25 mouse cellular contexts compared by ENCODE assay signal in genomic region chr14:116964837-116965236, GRCm38 (mm10).
"Had no signal": no experiment of that assay in that cellular context is flagged by ENCODE, and none has a peak within 500 bp of the region (broad histone marks: within the 10 kb centered on the region; RNA-seq: fewer than 3 reads in every experiment).

No protein-coding gene starts in this region.

- H3K9me3 ChIP-seq: kidney, embryonic 15.5 days; limb, embryonic 12.5 days; liver, embryonic 12.5 days; liver, embryonic 15.5 days; lung, embryonic 15.5 days; midbrain, embryonic 10.5 days; midbrain, embryonic 15.5 days; neural tube, embryonic 12.5 days; neural tube, embryonic 15.5 days had no signal

- H3K4me2 ChIP-seq: kidney, embryonic 15.5 days; limb, embryonic 12.5 days; liver, embryonic 12.5 days; liver, embryonic 15.5 days; lung, embryonic 15.5 days; midbrain, embryonic 15.5 days; neural tube, embryonic 12.5 days; neural tube, embryonic 15.5 days had no signal

- ATAC-seq: liver, embryonic 12.5 days; midbrain, embryonic 15.5 days had no signal

- H3K4me1 ChIP-seq: kidney, embryonic 15.5 days; liver, embryonic 12.5 days; liver, embryonic 15.5 days; lung, embryonic 15.5 days; megakaryocyte, embryonic 14.5 days; midbrain, embryonic 10.5 days; midbrain, embryonic 15.5 days; neural tube, embryonic 12.5 days; neural tube, embryonic 15.5 days had no signal

- DNase-seq: kidney, adult 8-10 months; kidney, postnatal 14 days; kidney, postnatal 4 days; layer of hippocampus, adult 9-11 months; liver; lung, adult 18-20 months; lung, postnatal 10 days; lung, postnatal 36 days; right cerebral cortex, adult 18-20 months; right cerebral cortex, postnatal 14 days; right cerebral cortex, postnatal 4 days; thymus, adult 2 months; thymus, postnatal 14 days; thymus, postnatal 4 days had no signal

- H3K9ac ChIP-seq: kidney, embryonic 15.5 days; limb, embryonic 12.5 days; liver, embryonic 12.5 days; liver, embryonic 15.5 days; lung, embryonic 15.5 days; midbrain, embryonic 15.5 days; neural tube, embryonic 12.5 days; neural tube, embryonic 15.5 days had no signal

- H3K27me3 ChIP-seq: kidney, embryonic 15.5 days; limb, embryonic 12.5 days; liver, embryonic 12.5 days; liver, embryonic 15.5 days; lung, embryonic 15.5 days; megakaryocyte, embryonic 14.5 days; midbrain, embryonic 15.5 days; neural tube, embryonic 12.5 days; neural tube, embryonic 15.5 days had no signal

- H3K36me3 ChIP-seq: kidney, embryonic 15.5 days; limb, embryonic 12.5 days; liver, embryonic 12.5 days; liver, embryonic 15.5 days; lung, embryonic 15.5 days; midbrain, embryonic 10.5 days; midbrain, embryonic 15.5 days; neural tube, embryonic 12.5 days; neural tube, embryonic 15.5 days had no signal

- H3K4me3 ChIP-seq: kidney, embryonic 15.5 days; limb, embryonic 12.5 days; liver, embryonic 12.5 days; liver, embryonic 15.5 days; lung, embryonic 15.5 days; megakaryocyte, embryonic 14.5 days; midbrain, embryonic 10.5 days; midbrain, embryonic 15.5 days; neural tube, embryonic 12.5 days; neural tube, embryonic 15.5 days had no signal

- H3K27ac ChIP-seq: kidney, embryonic 15.5 days; limb, embryonic 12.5 days; liver, embryonic 12.5 days; liver, embryonic 15.5 days; lung, embryonic 15.5 days; midbrain, embryonic 10.5 days; midbrain, embryonic 15.5 days; neural tube, embryonic 12.5 days; neural tube, embryonic 15.5 days; stomach, postnatal 0 days had no signal
